Mouse (Mus musculus): ENCODE results near the gene Utrn. TPM values are rescaled to one million over a fixed set of nuclear protein-coding genes. Genes with fewer than 3 reads are reported as not detected.

Utrn gene
- total RNA-seq, 1 experiment from 2014 or later: 61.8 TPM

DNA sequence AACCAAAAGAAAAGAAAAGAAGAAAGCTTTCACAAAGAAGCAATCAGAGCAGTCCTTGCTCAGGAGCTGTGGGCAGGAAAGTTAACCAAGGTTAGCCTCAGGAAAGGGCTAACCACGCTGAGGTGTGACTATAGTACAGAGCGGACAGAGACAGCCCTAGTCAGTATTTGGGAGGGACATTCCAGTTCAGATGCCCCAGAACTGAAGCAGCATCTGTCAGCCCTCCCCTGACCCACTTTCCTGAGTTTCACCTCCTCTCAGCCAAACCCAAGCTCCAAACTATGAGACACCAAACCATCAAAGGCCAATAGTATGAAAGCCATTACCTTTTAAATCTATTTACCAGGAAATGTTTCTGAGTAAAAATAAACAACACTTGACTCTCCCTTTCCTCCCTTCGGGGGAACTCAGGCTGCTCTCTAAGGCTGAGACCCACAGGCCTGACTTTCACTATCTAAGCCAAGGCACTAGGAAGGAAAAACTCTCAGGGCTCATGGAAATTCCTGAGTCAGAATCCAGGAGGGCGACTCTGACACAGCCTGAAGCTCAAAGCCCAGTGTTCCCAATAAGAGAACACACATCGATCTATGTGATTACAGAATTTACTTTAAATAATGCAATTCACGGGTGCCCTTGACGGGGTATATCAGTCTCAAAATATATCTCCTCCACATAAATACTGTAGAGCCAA is 18.2 kb downstream of the Utrn start:
- no peak for ATAC-seq (replicated peaks; ENCODE audit: insufficient number of reproducible peaks, low FRiP score, low TSS enrichment, poor library complexity, severe bottlenecking)

DNA sequence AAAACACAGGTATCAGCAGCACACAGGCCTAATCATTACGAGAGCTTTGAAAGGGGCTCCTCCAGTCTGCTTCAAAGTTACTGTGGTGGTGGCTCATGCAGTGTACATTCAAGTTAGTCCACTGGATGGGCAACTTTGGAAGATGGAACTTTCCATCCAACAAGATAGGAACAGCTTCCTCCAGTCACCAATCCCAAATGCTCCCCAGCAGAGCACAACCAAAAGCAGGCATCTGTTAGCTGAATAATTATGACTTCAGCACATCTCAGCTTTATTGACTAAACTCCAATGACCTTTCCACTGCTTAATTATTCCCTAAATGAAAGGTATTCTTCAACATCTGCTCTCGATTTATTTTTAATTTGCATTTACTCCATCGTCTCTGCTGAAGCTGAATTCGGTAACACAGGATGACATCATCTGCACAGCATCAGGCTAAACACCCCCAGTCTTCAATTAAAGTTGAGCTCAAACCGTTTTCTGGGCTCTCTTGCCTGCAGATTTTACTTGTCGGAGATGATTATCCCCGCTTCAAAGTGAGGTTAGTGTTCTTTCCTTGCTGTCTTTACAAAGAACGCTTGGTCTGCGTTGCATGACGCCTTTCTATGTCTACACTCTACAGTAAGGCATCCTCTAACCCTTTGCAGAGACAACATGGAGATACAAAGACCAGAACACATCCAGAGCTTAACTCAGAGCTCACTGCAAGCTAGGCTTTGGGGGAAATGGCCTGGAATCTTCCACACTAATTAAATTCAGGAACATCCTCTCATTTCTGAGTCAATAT is 20.6 kb downstream of the Utrn start:
- ATAC-seq (replicated peaks; ENCODE audit: insufficient number of reproducible peaks, low FRiP score, low TSS enrichment, poor library complexity, severe bottlenecking): no peak

DNA sequence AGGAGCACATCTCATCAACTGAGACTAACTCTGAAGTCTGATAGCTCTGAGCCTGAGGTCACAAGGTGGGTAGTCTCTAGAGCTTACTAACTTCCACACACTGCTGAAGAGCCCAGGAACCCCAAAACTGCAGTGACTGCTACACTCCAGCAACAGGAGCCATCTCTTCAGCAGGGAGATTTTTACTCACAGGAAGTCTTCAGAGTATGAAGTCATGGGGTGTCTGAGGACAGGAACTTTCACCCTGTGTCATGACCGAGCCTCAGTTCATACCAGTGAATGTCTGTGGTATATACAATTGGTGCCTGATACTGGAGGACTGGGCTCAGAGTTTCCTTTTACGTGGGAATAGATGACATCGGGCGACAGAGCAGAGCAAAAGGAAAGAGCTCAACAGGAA is 26.6 kb downstream of the Utrn start:
- no peak for ATAC-seq (replicated peaks; ENCODE audit: insufficient number of reproducible peaks, low FRiP score, low TSS enrichment, poor library complexity, severe bottlenecking)

DNA sequence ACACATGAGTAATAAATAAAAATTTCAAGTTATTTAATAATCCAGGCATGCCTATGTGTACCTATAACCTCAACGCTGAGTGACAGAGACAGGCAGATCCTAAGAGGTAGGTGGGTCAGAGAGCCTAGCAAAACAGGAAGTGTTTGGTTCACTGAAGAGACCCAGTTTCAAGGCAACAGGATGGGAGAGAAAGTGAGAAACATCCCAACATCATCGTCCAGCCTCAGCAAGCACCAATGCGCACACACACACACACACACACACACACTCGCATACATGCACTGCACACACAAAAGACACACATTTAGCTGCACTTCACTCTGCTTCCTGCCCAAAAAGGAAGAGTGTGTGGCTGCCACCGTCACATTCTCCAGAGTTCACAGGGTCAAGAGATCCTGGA is 27.7 kb downstream of the Utrn start:
- ATAC-seq (replicated peaks; ENCODE audit: insufficient number of reproducible peaks, low FRiP score, low TSS enrichment, poor library complexity, severe bottlenecking): no peak

DNA sequence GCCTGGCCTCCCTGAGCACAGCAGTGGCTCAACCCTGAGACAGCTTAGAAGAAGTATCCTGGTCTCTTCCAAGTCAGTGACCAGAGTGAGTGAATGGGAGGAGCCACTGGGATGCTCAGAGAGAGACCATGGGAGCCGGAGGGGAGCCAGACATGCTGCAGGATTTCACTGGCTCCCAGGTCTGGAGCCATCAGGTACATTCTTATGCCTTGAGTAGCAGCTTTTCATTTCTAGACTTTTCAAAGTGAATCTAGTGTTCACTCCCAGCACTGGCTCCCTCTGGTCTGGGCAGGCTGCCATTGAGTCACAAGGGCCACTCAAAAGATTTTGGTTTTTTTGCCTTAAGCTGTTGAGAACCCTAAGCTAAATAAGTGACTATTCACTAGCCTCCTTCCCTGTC is 31.5 kb downstream of the Utrn start:
- ATAC-seq (replicated peaks; ENCODE audit: insufficient number of reproducible peaks, low FRiP score, low TSS enrichment, poor library complexity, severe bottlenecking): no peak

DNA sequence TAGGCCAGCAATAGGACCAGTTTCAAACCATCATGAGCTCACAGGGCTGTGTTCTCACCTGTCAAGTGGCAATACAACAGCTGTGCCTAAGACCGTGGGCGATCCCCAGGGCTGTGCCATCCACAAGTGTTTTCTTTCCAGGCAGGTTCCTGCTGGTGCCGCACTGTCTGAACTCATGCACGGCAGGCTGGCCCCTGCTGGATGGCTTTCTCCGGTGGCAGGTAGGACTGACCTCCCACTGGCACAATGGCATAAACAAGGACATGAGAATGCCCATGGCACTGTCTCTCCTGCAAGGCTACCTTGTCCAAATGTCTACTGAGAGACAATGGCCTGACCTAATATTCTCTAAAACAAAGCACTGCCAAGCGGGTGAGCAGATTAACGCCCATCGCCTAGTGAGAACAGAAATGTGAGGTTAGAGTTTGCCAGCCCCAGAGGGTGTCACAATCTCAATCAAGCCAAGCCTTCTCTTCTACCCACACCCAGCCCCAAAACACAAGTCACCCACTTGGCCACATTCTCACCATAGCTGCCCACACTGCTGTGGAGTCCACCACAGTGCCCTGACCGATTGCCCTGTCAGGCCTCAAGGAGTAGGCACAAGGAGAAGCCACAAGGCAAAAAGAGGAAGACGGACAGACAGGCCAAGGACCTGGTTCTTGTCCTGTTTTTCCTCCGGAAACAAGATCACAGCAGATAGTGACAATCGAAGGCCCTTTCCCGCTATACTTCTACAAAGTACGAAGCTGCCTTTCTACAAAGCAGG is 32.9 kb downstream of the Utrn start:
- peak; percentile 73 for ATAC-seq (replicated peaks; ENCODE audit: insufficient number of reproducible peaks, low FRiP score, low TSS enrichment, poor library complexity, severe bottlenecking)

DNA sequence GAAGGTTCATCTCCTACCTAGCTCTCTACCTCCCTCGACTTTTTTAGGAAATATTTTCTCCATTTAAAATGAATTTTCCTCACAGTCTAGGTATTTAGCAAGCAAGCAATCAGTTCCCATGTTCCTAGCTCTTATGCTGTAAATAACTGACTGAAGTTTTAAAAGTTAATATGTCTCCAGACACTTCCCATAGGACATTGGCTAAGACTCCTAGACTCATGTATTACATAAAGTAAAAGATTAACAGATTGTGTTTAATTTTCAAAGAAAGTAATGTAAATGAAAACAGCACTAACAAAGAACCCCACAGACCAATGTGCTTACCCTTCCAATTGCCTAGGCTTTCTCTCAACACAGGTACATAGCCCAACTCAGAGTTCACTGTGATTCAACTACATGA is 35.0 kb downstream of the Utrn start:
- no peak for ATAC-seq (replicated peaks; ENCODE audit: insufficient number of reproducible peaks, low FRiP score, low TSS enrichment, poor library complexity, severe bottlenecking)

DNA sequence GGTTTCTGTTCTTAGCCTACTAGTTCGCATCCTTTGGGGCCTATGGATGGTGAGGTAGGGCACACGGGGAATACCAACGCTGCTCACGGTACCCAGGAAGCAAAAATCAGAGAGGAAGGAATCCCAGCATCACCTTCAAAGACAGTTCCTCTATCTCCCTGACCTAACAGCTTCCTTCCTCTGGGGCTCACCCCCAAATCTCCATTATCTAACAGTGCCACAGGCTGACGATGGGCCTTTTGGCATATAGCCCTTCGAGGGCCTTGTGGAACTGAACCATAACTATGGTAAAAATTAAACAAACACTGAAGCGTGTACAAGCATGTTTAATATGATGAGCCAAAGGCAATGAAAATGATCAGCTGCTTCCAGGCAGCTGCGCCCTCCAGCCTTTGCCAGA is 37.0 kb downstream of the Utrn start:
- ATAC-seq (replicated peaks; ENCODE audit: insufficient number of reproducible peaks, low FRiP score, low TSS enrichment, poor library complexity, severe bottlenecking): no peak

DNA sequence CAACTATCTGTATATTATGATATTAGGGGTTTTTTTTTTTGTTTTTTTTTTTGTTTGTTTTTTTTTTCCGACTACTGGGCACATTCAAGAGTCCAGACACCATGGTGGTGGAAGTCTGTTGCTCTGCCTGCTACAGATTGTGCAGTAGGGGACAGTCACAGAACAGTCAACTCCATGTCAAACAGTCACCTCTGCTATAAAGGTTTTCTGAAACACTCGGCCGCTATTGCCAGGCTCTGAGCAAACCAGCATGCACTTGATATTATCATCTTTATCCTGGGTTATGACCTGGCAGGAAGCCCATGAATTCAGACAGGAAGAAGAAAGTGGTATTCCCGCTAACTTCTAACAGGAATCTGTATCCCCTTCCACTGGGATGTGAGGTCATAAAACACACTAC is 41.4 kb downstream of the Utrn start:
- no peak for ATAC-seq (replicated peaks; ENCODE audit: insufficient number of reproducible peaks, low FRiP score, low TSS enrichment, poor library complexity, severe bottlenecking)

DNA sequence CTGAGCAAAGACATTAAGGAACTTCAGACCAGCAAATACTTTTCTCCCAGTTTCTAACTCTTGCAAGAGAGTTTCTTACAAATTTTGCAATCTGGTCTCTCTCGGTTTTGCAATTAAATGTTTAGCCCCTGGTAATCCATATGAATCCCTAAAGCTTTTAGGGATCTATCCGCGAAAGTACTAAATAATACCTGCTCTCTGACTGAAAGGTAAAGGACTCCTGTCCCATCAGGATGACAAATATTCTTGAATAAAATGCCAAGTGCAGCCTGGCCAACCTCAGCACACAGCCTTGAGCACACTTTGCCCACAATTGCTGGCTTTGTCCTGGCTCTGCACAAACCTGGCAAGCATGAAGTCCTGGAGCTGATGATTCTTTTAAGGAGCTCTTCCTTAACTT is 41.9 kb downstream of the Utrn start:
- ATAC-seq (replicated peaks; ENCODE audit: insufficient number of reproducible peaks, low FRiP score, low TSS enrichment, poor library complexity, severe bottlenecking): no peak

DNA sequence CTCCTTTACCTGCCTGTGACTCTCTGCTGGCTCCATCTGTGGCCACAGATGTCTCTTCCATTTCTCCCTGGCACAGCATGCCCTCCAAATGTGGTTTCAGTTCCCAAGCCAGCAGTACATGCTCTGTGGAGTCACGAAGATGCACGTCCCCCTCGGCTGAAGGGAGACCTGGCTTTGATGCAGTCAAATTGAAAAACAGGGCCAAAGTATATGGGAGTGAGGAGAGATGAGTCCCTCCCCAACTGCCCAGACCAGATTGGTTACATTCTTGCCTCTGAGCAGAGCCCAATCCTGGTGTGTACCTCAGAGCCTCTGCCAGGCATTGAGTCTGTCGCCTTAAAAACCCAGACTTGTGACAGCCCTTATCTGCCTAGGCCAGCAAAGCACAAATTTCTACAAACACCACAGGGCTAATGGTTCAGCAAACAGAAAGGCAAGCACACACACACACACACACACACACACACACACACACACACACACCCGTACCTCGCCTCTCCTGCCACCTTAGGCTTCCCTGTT is 42.3 kb downstream of the Utrn start:
- no peak for ATAC-seq (replicated peaks; ENCODE audit: insufficient number of reproducible peaks, low FRiP score, low TSS enrichment, poor library complexity, severe bottlenecking)

DNA sequence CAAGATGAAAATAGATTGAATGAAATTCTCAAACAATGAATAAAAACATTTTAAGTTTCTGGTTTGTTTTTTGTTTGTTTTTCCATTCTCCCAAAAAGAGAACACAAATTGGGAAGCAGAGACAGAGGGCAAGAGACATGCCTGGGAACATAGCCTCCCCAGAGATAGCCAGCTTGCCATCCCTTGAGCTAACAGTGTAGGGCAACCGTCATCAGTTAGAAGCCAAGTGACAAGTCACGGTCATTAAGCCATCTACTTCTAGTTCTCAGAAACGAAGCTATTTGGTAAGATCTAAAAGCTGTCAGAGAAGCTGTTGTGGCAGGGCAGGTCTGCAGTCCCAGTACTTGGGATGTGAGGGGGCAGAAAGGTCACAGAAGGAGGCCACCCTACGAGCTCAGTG is 44.8 kb downstream of the Utrn start:
- ATAC-seq (replicated peaks; ENCODE audit: insufficient number of reproducible peaks, low FRiP score, low TSS enrichment, poor library complexity, severe bottlenecking): no peak

DNA sequence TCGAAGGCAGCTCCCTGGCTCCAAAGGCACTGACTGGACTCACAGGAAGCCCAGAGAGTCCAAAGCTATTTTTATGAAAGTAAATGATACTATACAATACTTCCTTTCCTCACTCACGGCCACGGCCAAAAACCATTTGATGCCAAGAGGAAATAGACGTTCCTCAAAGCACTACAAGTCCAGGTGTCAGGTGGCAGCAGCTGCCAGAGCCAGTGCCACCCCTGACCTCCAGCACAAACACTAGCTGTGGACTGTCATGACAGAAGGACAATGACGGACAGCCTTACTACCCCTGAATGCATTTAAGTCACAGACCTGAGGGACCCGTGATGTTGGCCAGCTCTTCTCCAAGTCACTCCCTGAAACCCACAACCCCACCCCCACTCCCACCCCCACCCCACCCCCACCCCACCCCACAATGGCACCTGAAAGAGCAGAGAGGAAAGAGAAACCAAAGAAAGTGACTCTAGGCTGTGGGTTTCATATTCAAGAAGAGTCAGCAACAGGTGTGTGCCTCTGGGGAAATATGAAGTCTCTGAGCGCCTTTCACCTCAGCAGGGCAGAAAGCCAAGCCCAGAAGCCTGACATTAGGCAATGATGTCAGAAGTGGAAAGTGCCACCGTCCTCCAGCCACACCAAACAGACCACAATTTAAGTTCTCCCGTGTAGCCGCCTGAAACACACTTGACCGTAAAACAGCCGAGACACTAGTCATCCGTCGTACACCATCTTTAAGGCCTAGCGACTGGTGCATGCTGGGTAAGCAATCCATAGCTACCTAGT is 45.5 kb downstream of the Utrn start:
- ATAC-seq (replicated peaks; ENCODE audit: insufficient number of reproducible peaks, low FRiP score, low TSS enrichment, poor library complexity, severe bottlenecking): peak; percentile 48; the same call in 1 of the 2 replicates

DNA sequence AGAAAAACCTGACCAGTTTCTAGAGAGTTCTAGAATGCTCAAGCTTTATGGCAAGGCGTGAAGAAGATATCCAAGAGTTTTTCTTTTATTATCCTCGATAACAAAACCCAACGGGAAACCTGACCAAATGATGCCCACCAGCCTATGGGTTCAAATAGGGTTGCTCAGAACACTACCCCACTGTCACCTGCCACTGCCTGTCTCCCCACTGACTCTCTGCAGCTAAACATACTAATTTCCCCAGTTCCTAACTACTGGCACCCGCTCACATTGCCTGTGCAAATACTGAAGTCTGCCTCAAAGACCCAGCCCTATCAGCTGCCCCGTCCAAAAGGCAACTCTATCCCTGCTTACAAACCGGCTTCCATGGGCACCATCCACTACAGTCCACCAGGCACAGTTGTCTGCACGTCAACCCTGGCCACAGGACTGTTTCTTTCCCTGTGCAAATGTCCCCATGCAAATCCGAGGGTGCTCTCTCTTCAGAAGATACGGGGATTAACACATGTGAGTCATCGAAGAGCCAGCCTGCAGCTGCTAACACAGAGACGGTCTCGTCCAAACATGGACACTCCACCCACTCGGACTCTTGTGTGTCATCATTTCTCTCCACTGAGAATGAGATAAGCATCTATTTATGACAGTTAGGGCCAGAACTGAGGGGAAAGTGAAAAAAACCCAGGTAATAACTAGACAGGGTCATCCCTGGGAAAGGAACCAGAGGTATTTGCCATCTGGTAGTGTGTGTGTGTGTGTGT is 48.0 kb downstream of the Utrn start:
- 0 out of 2 replicates have a peak, but pooled peaks have one; percentile 41 for ATAC-seq (replicated peaks; ENCODE audit: insufficient number of reproducible peaks, low FRiP score, low TSS enrichment, poor library complexity, severe bottlenecking)

DNA sequence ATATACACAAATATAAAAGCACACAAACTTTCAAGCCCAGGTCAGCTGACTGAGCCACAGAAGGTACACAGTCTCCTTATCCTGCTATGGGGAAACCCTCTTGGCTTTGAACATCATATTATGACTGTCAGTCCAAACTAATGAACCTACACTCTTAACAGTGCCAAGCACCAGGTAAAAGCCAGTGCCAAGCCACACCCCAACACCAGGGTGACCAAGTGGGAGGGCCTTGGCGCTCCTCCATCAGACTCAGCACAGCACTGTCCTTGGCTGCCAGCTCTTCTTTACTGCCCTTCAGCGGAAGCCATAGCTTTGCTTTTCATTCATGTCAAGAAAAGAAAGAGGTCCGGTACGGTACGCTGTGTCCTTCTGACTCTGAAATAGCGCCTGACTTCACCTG is 51.8 kb downstream of the Utrn start:
- ATAC-seq (replicated peaks; ENCODE audit: insufficient number of reproducible peaks, low FRiP score, low TSS enrichment, poor library complexity, severe bottlenecking): no peak

DNA sequence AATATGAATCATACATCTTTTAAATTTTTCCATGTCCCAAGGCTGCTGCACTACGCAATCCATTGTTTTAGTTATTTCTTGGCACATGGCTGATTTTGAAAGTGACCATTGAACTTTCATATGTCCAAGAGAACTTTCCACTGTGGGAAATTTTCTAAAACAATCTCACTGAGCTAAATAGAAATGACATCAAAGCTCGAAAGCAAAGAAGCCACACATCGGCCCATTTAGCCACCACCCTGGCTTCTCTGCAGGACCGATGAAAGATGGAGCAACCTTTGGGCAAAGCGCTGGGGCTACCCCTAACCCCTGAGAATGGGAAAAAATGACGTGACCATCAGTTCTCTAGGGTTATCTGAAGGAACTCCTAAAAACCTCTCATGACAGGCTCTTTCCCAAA is 52.6 kb downstream of the Utrn start:
- ATAC-seq (replicated peaks; ENCODE audit: insufficient number of reproducible peaks, low FRiP score, low TSS enrichment, poor library complexity, severe bottlenecking): no peak

DNA sequence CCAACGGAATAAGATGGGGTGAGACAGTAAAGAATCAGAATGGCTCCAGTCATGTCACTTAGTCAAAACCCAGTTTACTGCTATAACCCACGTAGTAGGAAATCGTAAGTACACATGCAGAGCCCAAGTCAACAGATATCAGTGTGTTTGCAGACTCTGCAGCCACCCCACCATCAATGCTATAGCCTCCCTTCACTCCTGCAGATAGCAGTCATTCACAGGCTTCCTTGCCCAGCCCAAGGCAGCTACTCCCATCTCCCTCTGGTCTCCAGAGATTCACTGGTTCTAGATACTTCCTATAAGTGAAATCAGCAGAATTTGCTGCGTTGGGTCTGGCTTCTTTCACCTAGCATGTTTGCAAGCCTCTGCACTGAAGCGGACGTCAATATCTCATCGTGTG is 54.8 kb downstream of the Utrn start:
- no peak for ATAC-seq (replicated peaks; ENCODE audit: insufficient number of reproducible peaks, low FRiP score, low TSS enrichment, poor library complexity, severe bottlenecking)

DNA sequence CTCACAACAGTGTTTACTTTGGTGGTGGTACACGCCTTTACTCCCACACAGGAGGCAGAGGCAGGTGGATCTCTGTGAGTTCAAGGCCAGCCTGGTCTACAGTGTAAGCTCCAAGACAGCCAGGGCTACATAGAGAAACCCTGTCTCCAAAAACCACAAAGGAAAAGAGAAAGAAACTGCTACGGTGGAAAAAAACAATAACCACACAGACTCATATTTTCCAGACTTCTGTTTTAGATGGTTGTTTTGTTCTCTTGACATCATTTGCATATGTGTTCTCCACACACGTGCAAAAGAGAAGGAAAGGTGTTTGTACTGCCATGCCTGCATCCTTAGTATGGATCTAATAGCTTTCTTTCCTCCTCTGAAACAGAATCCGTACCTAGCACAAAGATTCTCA is 55.3 kb downstream of the Utrn start:
- ATAC-seq (replicated peaks; ENCODE audit: insufficient number of reproducible peaks, low FRiP score, low TSS enrichment, poor library complexity, severe bottlenecking): no peak
